In the genomic region with DNA sequence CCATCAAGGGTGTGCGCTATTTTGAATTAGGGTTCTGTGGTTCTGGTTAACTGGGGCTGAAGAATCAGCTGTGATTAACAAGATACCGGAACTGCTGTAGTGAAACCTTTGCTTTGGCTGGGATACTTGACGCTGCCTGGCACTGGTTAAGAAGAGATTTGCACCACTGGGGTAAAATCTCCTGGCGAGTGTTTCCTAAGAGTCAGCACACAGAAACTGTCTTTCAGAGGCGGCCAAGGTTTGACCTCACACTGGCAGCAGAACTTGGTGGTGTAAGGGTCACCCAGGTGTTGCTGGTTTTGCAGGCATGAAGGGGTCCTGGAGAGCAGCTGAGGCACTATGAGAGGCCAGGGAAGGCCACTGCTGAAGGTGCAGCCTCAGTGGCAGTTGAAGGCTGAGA, we compare ENCODE assay signal across 22 mouse cellular contexts.
A peak's percentile ranks its signal among the peaks of the same experiment; 100 is the strongest.
DNase-seq lines count a peak whose midpoint lies in the region; ATAC-seq and TF ChIP-seq lines count a peak whose summit lies in the region.
"Had no signal": no experiment of that assay in that cellular context is flagged by ENCODE, and none has a peak within 500 bp of the region (broad histone marks: within the 10 kb centered on the region; RNA-seq: fewer than 3 reads in every experiment).

No protein-coding gene starts in this region.

- DNase-seq in adrenal gland, adult 2 months, result peak; percentile 15
- no peak for DNase-seq in adrenal gland, postnatal 25 days
- peak; percentile 8 for DNase-seq in adrenal gland, postnatal 14 days
- no peak for DNase-seq in adrenal gland, postnatal 4 days (ENCODE audit: low spot score in 2 of 2)
- DNase-seq in liver, adult 2 months (ENCODE audit: extremely low read depth, low read depth, low spot score), result peak; percentile 72
- DNase-seq: adrenal gland, adult 8-10 months; B cell, adult 2 months; cerebellum, adult 11-12 months; cerebellum, adult 2 months; cerebellum, adult 9-10 months; cerebellum, postnatal 25 days; forebrain, postnatal 0 days had no signal

- no peaks in the 10 kb centered on the region for H3K36me3 ChIP-seq in liver, adult 2 months (ENCODE audit: control insufficient read depth, insufficient read depth, low read length)
- H3K36me3 ChIP-seq in liver, embryonic 12.5 days, result no peaks in the 10 kb centered on the region
- H3K36me3 ChIP-seq: embryonic facial prominence, embryonic 10.5 days; embryonic facial prominence, embryonic 12.5 days; forebrain, embryonic 15.5 days; G1E had no signal

- H3K4me2 ChIP-seq in liver, embryonic 12.5 days, result no peak overlapping the region
- H3K4me2 ChIP-seq: embryonic facial prominence, embryonic 12.5 days; forebrain, embryonic 13.5 days; forebrain, embryonic 15.5 days had no signal

- H3K27me3 ChIP-seq in liver, adult 2 months (ENCODE audit: control insufficient read depth, insufficient read depth, low read length), result no peaks in the 10 kb centered on the region
- no peaks in the 10 kb centered on the region for H3K27me3 ChIP-seq in liver, embryonic 12.5 days (replicated peaks)
- H3K27me3 ChIP-seq: CH12.LX; embryonic facial prominence, embryonic 12.5 days; forebrain, embryonic 13.5 days; forebrain, embryonic 15.5 days had no signal

- no peak overlapping the region for H3K9ac ChIP-seq in liver, adult 2 months (ENCODE audit: low read depth, low read length)
- H3K9ac ChIP-seq in liver, embryonic 12.5 days, result no peak overlapping the region
- H3K9ac ChIP-seq: embryonic facial prominence, embryonic 12.5 days; forebrain, embryonic 13.5 days; forebrain, embryonic 15.5 days; forebrain, postnatal 0 days had no signal

- no peak for TF ChIP-seq CTCF in liver, adult 2 months (IDR thresholded peaks at IDR 0.05; ENCODE audit: low read depth, low read length)

- 61% methylated on average over 5 of the region's 5 CpGs for WGBS in liver, adult 2 months
- 68% methylated on average over 5 of the region's 5 CpGs for WGBS in liver, embryonic 12.5 days (ENCODE audit: insufficient replicate concordance)

- ATAC-seq in liver, embryonic 12.5 days, result no peak
- ATAC-seq: activated CD4-positive, CD25-positive, alpha-beta regulatory T cell, adult 4 months; CD4-positive, CD25-positive, alpha-beta regulatory T cell, adult 4 months; forebrain, embryonic 13.5 days; forebrain, embryonic 15.5 days; forebrain, postnatal 0 days; Patski had no signal

- H3K79me2 ChIP-seq in liver, adult 2 months (ENCODE audit: control insufficient read depth, insufficient read depth, low read length), result no peaks in the 10 kb centered on the region

- no peak overlapping the region for H3K4me3 ChIP-seq in liver, adult 2 months (ENCODE audit: insufficient read depth, low read depth, low read length)
- H3K4me3 ChIP-seq in liver, embryonic 12.5 days, result no peak overlapping the region
- H3K4me3 ChIP-seq: embryonic facial prominence, embryonic 10.5 days; embryonic facial prominence, embryonic 12.5 days; forebrain, embryonic 13.5 days; forebrain, embryonic 15.5 days had no signal

- no peaks in the 10 kb centered on the region; the same call in 1 of the 2 replicates for H3K9me3 ChIP-seq in liver, embryonic 12.5 days (replicated peaks)
- H3K9me3 ChIP-seq: embryonic facial prominence, embryonic 10.5 days; embryonic facial prominence, embryonic 12.5 days; forebrain, embryonic 13.5 days; forebrain, embryonic 15.5 days had no signal

- no peaks in the 10 kb centered on the region for H3K4me1 ChIP-seq in liver, adult 2 months (ENCODE audit: control insufficient read depth, insufficient read depth, low read length)
- H3K4me1 ChIP-seq in liver, embryonic 12.5 days, result no peaks in the 10 kb centered on the region
- H3K4me1 ChIP-seq: embryonic facial prominence, embryonic 12.5 days; forebrain, embryonic 13.5 days; forebrain, embryonic 15.5 days had no signal

- no peak for TF ChIP-seq POLR2A in liver, adult 2 months (IDR thresholded peaks at IDR 0.05; ENCODE audit: extremely low read depth, insufficient read depth, low read length)

- no peak overlapping the region for H3K27ac ChIP-seq in liver, adult 2 months (replicated peaks; ENCODE audit: insufficient read depth, low read depth, low read length)
- no peak overlapping the region for H3K27ac ChIP-seq in liver, embryonic 12.5 days
- H3K27ac ChIP-seq: embryonic facial prominence, embryonic 10.5 days; embryonic facial prominence, embryonic 12.5 days; forebrain, embryonic 13.5 days; forebrain, embryonic 15.5 days had no signal

Comparison
In these comparisons a context has a peak if more than half of its experiments do, and no peak if none do; other contexts are left out.
1. DNase-seq: peak in adrenal gland, adult 2 months (single experiment), adrenal gland, postnatal 14 days (single experiment) and liver, adult 2 months (single experiment); none in adrenal gland, postnatal 25 days (single experiment) and adrenal gland, postnatal 4 days (0 of 2).